Mouse (Mus musculus) neural tube, embryonic 14.5 days (tissue): ENCODE measurements around the gene Tfeb. TPM values are rescaled to one million over a fixed set of nuclear protein-coding genes. Genes with fewer than 3 reads are reported as not detected.

ENCODE experiments used
- ATAC-seq: fragments of 200-750 bp; cut with Nextera tagmentation; 2 replicates; pipeline ENCODE4 v1.8.0; 2017; ENCODE audit warnings: low read depth, mild to moderate bottlenecking, moderate TSS enrichment, moderate library complexity
- H3K27ac ChIP-seq: fragments of 300-500 bp; sonication (generic); 2 replicates; pipeline ENCODE4 v1.5.1; 2014; ENCODE audit warnings: low read depth, mild to moderate bottlenecking, control low read depth, low read length, moderate library complexity, mixed read lengths
- H3K27me3 ChIP-seq: fragments of 300-500 bp; sonication (generic); 2 replicates; pipeline ENCODE4 v1.6.1; 2014; ENCODE audit warnings: low read length; ENCODE audit not compliant: control insufficient read depth, insufficient read depth
- H3K36me3 ChIP-seq: fragments of 300-500 bp; sonication (generic); 2 replicates; pipeline ENCODE4 v1.6.1; 2014; ENCODE audit warnings: low read length, mixed read lengths; ENCODE audit not compliant: control insufficient read depth, insufficient read depth
- H3K4me1 ChIP-seq: fragments of 300-500 bp; sonication (generic); 2 replicates; pipeline ENCODE4 v1.6.1; 2014; ENCODE audit warnings: low read length; ENCODE audit not compliant: control insufficient read depth, insufficient read depth
- H3K4me2 ChIP-seq: fragments of 300-500 bp; sonication (generic); 2 replicates; pipeline ENCODE4 v1.6.1; 2014; ENCODE audit warnings: mild to moderate bottlenecking, low read depth, low read length, control low read depth
- H3K4me3 ChIP-seq: fragments of 300-500 bp; sonication (generic); 2 replicates; pipeline ENCODE4 v1.5.1; 2014; ENCODE audit warnings: low read depth, low read length, control low read depth, mixed read lengths
- H3K9ac ChIP-seq: fragments of 300-500 bp; sonication (generic); replicated peaks from 2 replicates; pipeline ENCODE4 v1.6.1; 2014; ENCODE audit warnings: low read depth, mild to moderate bottlenecking, control low read depth, low read length, mixed read lengths
- H3K9me3 ChIP-seq: fragments of 300-500 bp; sonication (generic); 2 replicates; pipeline ENCODE4 v1.6.1; 2016; ENCODE audit warnings: low read length; ENCODE audit not compliant: control insufficient read depth
- WGBS: fragments of 180-500 bp; shearing (Covaris S2); extraction: QIAGEN DNeasy Blood & Tissue Kit; methylation state at CpG from one replicate; pipeline ENCODE4 v1.1.7; 2014; 5-methylcytosine and 5-hydroxymethylcytosine counted together
- polyA plus RNA-seq: library from polyadenylated mRNA; unstranded; fragments of >200 nt; fragmentation: Nextera tagmentation; extraction: Ambion mirVana; gene quantifications from 2 replicates; pipeline ENCODE4 v1.2.1, GENCODE M21; 2014

The Tfeb gene
- polyA plus RNA-seq, 1 experiment from 2014 or later: 1.8 TPM

GRCm38 (mm10) chr17:47730633-47731575 is 5.9 kb upstream of the Tfeb start:
- 57% methylated on average over 24 of the region's 24 CpGs for WGBS
- H3K27me3 ChIP-seq: no peaks in the 10 kb centered on the region
- H3K4me2 ChIP-seq: no peak overlapping the region
- no peaks in the 10 kb centered on the region for H3K36me3 ChIP-seq
- no peak for ATAC-seq
- no peaks in the 10 kb centered on the region for H3K4me1 ChIP-seq
- no peak overlapping the region for H3K4me3 ChIP-seq
- no peak overlapping the region for H3K27ac ChIP-seq
- H3K9me3 ChIP-seq: no peaks in the 10 kb centered on the region
- H3K9ac ChIP-seq: no peak overlapping the region

GRCm38 (mm10) chr17:47735553-47736100 is 1.2 kb upstream of the Tfeb start:
- no peaks in the 10 kb centered on the region for H3K36me3 ChIP-seq
- 70% methylated on average over 14 of the region's 14 CpGs for WGBS
- H3K27me3 ChIP-seq: peaks cover 15% of the 10 kb centered on the region; the same call in 1 of the 2 replicates
- no peaks in the 10 kb centered on the region for H3K9me3 ChIP-seq
- no peak for ATAC-seq
- peaks cover 14% of the 10 kb centered on the region; the same call in 1 of the 2 replicates for H3K4me1 ChIP-seq
- H3K9ac ChIP-seq: no peak overlapping the region
- no peak overlapping the region for H3K27ac ChIP-seq
- H3K4me2 ChIP-seq: no peak overlapping the region
- no peak overlapping the region for H3K4me3 ChIP-seq

GRCm38 (mm10) chr17:47737271-47738065 is 638 bp downstream of the Tfeb start:
- Histone ChIP-seq H3K9ac (peak overlapping the region; percentile 53), H3K27ac (no peak overlapping the region), H3K36me3 (no peaks in the 10 kb centered on the region), H3K9me3 (no peaks in the 10 kb centered on the region), H3K4me3 (peak overlapping the region; percentile 44), H3K4me1 (peaks cover 14% of the 10 kb centered on the region; the same call in 1 of the 2 replicates), H3K27me3 (peaks cover 15% of the 10 kb centered on the region; the same call in 1 of the 2 replicates), H3K4me2 (peak overlapping the region; percentile 89)
- 1% methylated on average over 39 of the region's 60 CpGs for WGBS
- ATAC-seq: peak; percentile 74

DNA sequence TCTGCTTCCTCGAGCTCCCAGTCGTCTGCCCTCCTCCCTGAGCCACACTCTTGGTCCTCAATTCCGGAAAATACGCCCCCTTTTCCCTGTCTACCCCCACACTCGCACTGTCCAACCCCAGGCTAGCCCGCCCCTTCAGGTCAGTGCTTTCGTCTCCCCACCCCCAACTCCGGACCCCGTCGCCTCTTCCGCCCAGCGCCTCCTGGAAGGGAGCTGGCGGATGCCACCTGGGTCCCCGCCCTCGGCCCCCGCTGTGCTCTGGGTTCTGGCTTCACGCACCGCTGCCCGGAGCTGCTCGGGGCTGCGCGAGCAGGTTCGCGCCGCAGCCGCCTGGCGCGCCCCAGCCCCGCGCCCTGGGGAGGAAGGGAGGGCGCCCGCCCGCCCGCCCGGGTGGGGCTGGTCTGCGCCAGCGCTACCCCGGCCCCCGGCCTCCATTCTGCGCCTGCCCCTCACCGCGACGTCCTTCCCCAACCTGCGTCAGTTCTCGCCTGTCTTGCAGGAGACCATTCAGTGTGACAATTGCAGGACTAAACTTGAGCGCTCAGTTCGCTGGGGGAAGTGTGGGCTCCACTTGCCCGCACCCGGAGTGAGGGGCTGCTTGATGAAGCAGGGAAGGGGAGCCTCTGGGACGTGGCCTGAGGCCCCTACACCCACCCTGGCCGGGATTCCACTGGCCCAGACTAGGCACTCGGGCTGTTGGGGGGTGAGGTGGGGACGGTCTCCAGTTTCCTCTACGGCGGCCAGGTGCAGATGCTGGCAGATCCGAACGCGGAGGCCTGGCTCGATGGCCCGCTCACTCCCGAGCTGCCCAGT is 1.4 kb downstream of the Tfeb start:
- peaks cover 15% of the 10 kb centered on the region; the same call in 1 of the 2 replicates for H3K27me3 ChIP-seq

GRCm38 (mm10) chr17:47738879-47739798 is 2.3 kb downstream of the Tfeb start:
- WGBS: 3% methylated on average over 20 of the region's 20 CpGs
- Histone ChIP-seq H3K4me3 (peak overlapping the region; percentile 44), H3K4me2 (peak overlapping the region; percentile 89), H3K27me3 (peaks cover 15% of the 10 kb centered on the region; the same call in 1 of the 2 replicates), H3K4me1 (peaks cover 14% of the 10 kb centered on the region; the same call in 1 of the 2 replicates), H3K27ac (no peak overlapping the region), H3K36me3 (no peaks in the 10 kb centered on the region), H3K9ac (no peak overlapping the region), H3K9me3 (no peaks in the 10 kb centered on the region)
- no peak for ATAC-seq

More for the DNA sequence above, 1.4 kb downstream of the Tfeb start:
- H3K4me3 ChIP-seq: peak overlapping the region; percentile 44
- H3K4me2 ChIP-seq: peak overlapping the region; percentile 89
- peaks cover 14% of the 10 kb centered on the region; the same call in 1 of the 2 replicates for H3K4me1 ChIP-seq
- peak; percentile 39 for ATAC-seq
- H3K9ac ChIP-seq: peak overlapping the region; percentile 53; the same call in 1 of the 2 replicates
- no peaks in the 10 kb centered on the region for H3K9me3 ChIP-seq
- no peaks in the 10 kb centered on the region for H3K36me3 ChIP-seq
- WGBS: 1% methylated on average over 52 of the region's 61 CpGs
- no peak overlapping the region for H3K27ac ChIP-seq

DNA sequence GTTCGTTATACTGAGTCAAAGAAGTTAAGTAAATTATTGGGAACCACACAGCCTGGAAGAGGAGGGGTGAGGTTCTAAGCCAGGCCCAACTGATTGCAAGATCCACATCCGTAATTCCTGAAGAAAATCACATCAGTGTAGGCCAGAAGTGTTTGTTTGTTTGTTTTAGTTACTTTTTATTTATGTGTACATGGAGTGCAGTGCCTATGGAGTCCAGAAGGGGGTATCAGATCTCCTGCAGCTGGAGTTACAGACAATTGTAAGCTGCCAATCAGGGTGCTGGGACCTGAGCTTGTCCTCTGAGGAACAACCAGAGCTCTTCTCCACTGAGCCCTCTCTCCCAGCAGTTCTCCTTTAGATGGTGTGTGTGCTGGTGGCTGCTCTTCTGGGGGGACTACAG is 3.4 kb downstream of the Tfeb start:
- Histone ChIP-seq H3K36me3 (no peaks in the 10 kb centered on the region), H3K9ac (no peak overlapping the region), H3K4me1 (peaks cover 14% of the 10 kb centered on the region; the same call in 1 of the 2 replicates), H3K4me3 (no peak overlapping the region), H3K4me2 (no peak overlapping the region), H3K27ac (no peak overlapping the region), H3K9me3 (no peaks in the 10 kb centered on the region; the same call in 1 of the 2 replicates), H3K27me3 (peaks cover 15% of the 10 kb centered on the region; the same call in 1 of the 2 replicates)
- WGBS: 51% methylated on average over 2 of the region's 2 CpGs
- no peak for ATAC-seq

DNA sequence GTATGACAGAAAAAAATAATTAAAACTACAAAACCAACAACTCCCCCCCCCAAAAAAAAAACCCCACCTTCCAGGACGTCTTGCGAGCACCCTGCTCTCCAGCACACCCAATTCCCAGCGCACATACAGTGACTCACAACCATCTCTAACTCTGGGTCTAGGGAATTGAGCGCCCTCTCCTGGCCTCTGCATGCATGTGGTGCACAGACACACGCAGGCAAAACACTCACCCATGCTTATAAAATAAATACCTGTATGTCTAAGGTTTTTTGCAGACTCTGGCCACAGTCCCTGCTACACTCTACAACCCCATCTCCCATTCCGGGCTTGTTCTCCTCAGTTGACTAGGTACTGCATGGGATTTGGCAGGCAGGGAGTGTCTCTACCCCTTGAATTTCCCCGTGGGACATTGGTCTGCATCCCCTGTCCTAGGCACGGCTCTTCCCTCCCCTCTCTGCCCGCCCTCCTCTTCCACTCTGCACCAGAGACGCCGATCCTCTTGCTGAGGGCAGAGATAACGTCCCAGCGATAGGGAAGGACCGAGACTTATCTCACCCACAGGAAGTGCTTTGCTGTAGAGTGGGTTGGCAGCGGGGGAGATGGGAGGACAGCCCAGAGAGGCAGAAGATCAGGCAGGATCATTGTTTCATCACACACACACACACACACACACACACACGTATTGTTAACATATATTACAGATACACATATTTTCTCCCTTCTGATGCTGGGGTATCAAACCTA is 6.3 kb downstream of the Tfeb start:
- no peak for ATAC-seq
- H3K4me1 ChIP-seq: peaks cover 6% of the 10 kb centered on the region; the same call in 1 of the 2 replicates
- WGBS: 47% methylated on average over 16 of the region's 16 CpGs
- no peak overlapping the region for H3K4me3 ChIP-seq
- H3K4me2 ChIP-seq: no peak overlapping the region
- H3K27ac ChIP-seq: no peak overlapping the region
- H3K9ac ChIP-seq: no peak overlapping the region
- H3K9me3 ChIP-seq: no peaks in the 10 kb centered on the region; the same call in 1 of the 2 replicates
- H3K36me3 ChIP-seq: no peaks in the 10 kb centered on the region
- H3K27me3 ChIP-seq: peaks cover 6% of the 10 kb centered on the region; the same call in 1 of the 2 replicates
